Mouse (Mus musculus): Measurements from ENCODE around the gene Gm13043. TPM values are rescaled to one million over a fixed set of nuclear protein-coding genes. Genes with fewer than 3 reads are reported as not detected.
"Not testable (repeated sequence)": the region's sequence is repeated elsewhere in the genome, so short reads cannot be mapped to it uniquely, and the experiment has no call there.

The Gm13043 gene
- not detected in 2 replicates for polyA plus RNA-seq (2015; fragmentation: Nextera tagmentation; extraction: Ambion mirVana)

DNA sequence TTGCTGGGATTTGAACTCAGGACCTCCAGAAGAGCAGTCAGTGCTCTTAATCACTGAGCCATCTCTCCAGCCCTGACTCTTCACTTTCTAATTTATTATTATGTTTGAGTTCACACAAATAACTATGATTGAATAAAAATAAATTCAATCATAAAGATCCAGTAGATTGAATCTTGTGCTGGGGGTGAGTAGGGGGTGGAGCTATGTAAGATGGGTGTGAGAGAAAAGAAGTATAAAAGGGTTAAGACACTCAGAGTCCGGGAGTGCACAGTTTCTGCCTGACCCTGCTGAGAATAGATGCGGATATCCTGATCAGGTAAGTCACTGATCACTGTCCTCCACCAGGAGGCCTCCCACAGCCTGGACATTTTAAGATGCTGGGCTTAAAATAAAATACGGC, at the start of gene Gm13043:
TSS of gene Gm13043 (plus strand) at position 301 of the 400 bp plus-strand sequence.
- 86% methylated on average over 3 of the region's 3 CpGs for WGBS

DNA sequence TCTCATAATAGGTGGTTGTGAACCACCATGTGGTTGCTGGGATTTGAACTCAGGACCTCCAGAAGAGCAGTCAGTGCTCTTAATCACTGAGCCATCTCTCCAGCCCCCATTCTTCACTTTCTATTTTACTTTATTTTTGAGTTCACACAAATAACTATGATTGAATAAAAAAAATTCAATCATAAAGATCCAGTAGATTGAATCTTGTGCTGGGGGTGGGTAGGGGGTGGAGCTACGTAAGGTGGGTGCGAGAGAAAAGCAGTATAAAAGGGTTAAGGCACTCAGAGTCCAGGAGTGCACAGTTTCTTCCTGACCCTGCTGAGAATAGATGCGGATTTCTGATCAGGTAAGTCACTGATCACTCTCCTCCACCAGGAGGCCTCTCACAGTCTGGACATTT, 24.5 kb downstream of the Gm13043 start, which contains the start of gene Gm13040:
TSS of gene Gm13040 (plus strand) at position 301 of the 400 bp plus-strand sequence.
- WGBS: no CpG with 5 or more reads among the region's 3 CpGs
- H3K9ac ChIP-seq; H3K27me3 ChIP-seq; H3K4me3 ChIP-seq (replicated peaks); H3K4me2 ChIP-seq; ATAC-seq (replicated peaks; ENCODE audit: low FRiP score); H3K9me3 ChIP-seq (replicated peaks); H3K36me3 ChIP-seq; H3K27ac ChIP-seq; H3K4me1 ChIP-seq: not testable (repeated sequence)

More for the DNA sequence above, at the start of gene Gm13043:
- Histone ChIP-seq H3K27ac (no peak within 1 kb of the TSS), H3K4me3 (replicated peaks) (no peak within 1 kb of the TSS), H3K36me3 (no peaks in the 10 kb centered on the region), H3K4me1 (no peaks in the 10 kb centered on the region), H3K4me2 (no peak within 1 kb of the TSS), H3K9ac (no peak within 1 kb of the TSS), H3K9me3 (replicated peaks) (no peaks in the 10 kb centered on the region), H3K27me3 (no peaks in the 10 kb centered on the region)
- ATAC-seq (replicated peaks; ENCODE audit: low FRiP score): no peak

DNA sequence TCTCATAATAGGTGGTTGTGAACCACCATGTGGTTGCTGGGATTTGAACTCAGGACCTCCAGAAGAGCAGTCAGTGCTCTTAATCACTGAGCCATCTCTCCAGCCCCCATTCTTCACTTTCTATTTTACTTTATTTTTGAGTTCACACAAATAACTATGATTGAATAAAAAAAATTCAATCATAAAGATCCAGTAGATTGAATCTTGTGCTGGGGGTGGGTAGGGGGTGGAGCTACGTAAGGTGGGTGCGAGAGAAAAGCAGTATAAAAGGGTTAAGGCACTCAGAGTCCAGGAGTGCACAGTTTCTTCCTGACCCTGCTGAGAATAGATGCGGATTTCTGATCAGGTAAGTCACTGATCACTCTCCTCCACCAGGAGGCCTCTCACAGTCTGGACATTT, 40.3 kb downstream of the Gm13043 start, which contains the start of the genes BC080695 and Gm13057:
TSS of gene BC080695 (plus strand) at position 301 of the 400 bp plus-strand sequence.
TSS of gene Gm13057 (plus strand) at position 310 of the 400 bp plus-strand sequence.
- ATAC-seq (replicated peaks; ENCODE audit: low FRiP score); H3K4me3 ChIP-seq (replicated peaks); H3K4me2 ChIP-seq; H3K9me3 ChIP-seq (replicated peaks); H3K4me1 ChIP-seq; H3K27me3 ChIP-seq; H3K36me3 ChIP-seq; H3K27ac ChIP-seq; H3K9ac ChIP-seq: not testable (repeated sequence)
- WGBS: no CpG with 5 or more reads among the region's 3 CpGs

Other genes starting within 250 kb of the Gm13043 start
- 50.0 and 50.7 TPM in 2 replicates for gene Pdpn, start 211.8 kb upstream of the Gm13043 start, polyA plus RNA-seq (2015; fragmentation: Nextera tagmentation; extraction: Ambion mirVana)
- 0.17 and 0.31 TPM in 2 replicates for gene Lrrc38, start 161.6 kb upstream of the Gm13043 start, polyA plus RNA-seq (2015; fragmentation: Nextera tagmentation; extraction: Ambion mirVana)
- gene Pramel1, start 116.9 kb upstream of the Gm13043 start, polyA plus RNA-seq (2015; fragmentation: Nextera tagmentation; extraction: Ambion mirVana): not detected in 2 replicates
- gene Pramef8, start 98.9 kb upstream of the Gm13043 start, polyA plus RNA-seq (2015; fragmentation: Nextera tagmentation; extraction: Ambion mirVana): 19.1 and 20.0 TPM in 2 replicates
- gene Oog4, start 61.0 kb upstream of the Gm13043 start, polyA plus RNA-seq (2015; fragmentation: Nextera tagmentation; extraction: Ambion mirVana): not detected in 2 replicates
- gene Gm13040, start 24.6 kb downstream of the Gm13043 start, polyA plus RNA-seq (2015; fragmentation: Nextera tagmentation; extraction: Ambion mirVana): not detected in 2 replicates
- gene BC080695, start 40.4 kb downstream of the Gm13043 start, polyA plus RNA-seq (2015; fragmentation: Nextera tagmentation; extraction: Ambion mirVana): not detected in 2 replicates
- not detected in 2 replicates for gene Gm13057, start 40.4 kb downstream of the Gm13043 start, polyA plus RNA-seq (2015; fragmentation: Nextera tagmentation; extraction: Ambion mirVana)
- gene Gm13083, start 103.7 kb downstream of the Gm13043 start, polyA plus RNA-seq (2015; fragmentation: Nextera tagmentation; extraction: Ambion mirVana): not detected in 2 replicates
- gene Gm13088, start 145.9 kb downstream of the Gm13043 start, polyA plus RNA-seq (2015; fragmentation: Nextera tagmentation; extraction: Ambion mirVana): not detected in 2 replicates
- not detected in 2 replicates for gene Gm13089, start 191.4 kb downstream of the Gm13043 start, polyA plus RNA-seq (2015; fragmentation: Nextera tagmentation; extraction: Ambion mirVana)
- not detected in 2 replicates for gene Gm13078, start 208.1 kb downstream of the Gm13043 start, polyA plus RNA-seq (2015; fragmentation: Nextera tagmentation; extraction: Ambion mirVana)

Measured in kidney, embryonic 15.5 days (tissue).